Mouse (Mus musculus) liver, postnatal 0 days (tissue): ENCODE results near the gene Fkbp1b.

ENCODE experiments used
- CTCF ChIP-seq: sonication (generic); IDR thresholded peaks from 2 replicates; pipeline ENCODE4 v1.5.1; 2016; ENCODE audit warnings: antibody characterized with exemption, low read depth
- EP300 ChIP-seq: IDR thresholded peaks from 2 replicates; pipeline ENCODE4 v1.6.1; 2016; ENCODE audit warnings: antibody characterized with exemption, low read depth, mild to moderate bottlenecking

DNA sequence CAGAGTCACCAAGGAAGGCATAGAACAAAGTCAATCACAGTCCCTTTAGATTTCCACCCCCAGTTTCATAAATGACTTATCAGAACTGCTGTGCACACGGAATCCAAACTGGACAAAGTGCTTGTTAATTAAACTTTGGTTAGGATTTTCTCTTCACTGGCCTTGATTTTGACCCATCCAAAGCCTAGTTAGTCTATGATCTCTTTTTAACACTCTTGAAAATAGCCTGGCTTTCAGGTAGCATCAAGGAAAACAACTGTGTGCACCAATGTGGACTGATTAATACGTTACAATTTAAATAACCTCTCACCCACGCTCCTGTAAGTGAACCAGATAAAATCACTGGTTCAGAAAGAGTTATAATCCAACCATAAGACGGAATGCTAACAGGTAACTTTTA is 30.4 kb downstream of the Fkbp1b start:
- no peak for TF ChIP-seq CTCF
- no peak for TF ChIP-seq EP300
